Mouse (Mus musculus) cortical plate, adult 2 months (tissue): Measurements from ENCODE around the gene Spata48.

Experiments used
- CTCF ChIP-seq: fragments of 200-500 bp; IDR thresholded peaks from 2 replicates; pipeline ENCODE4 v1.5.1; 2011; ENCODE audit warnings: mild to moderate bottlenecking, control low read depth, low read length; ENCODE audit not compliant: insufficient read depth; ENCODE audit errors: extremely low read depth
- POLR2A ChIP-seq: fragments of 200-500 bp; IDR thresholded peaks from 2 replicates; pipeline ENCODE4 v1.6.1; 2011; ENCODE audit warnings: mild to moderate bottlenecking, low read length, control low read depth; ENCODE audit not compliant: insufficient read depth; ENCODE audit errors: extremely low read depth

- TF ChIP-seq CTCF (no peak), POLR2A (no peak)
These were observed 74.4 kb downstream of the Spata48 start for GRCm38 (mm10) chr11:11536295-11536694.
